Mouse (Mus musculus) forelimb bud, embryonic 11.5 days (tissue): ENCODE measurements around the gene Tesc.
A peak's percentile ranks its signal among the peaks of the same experiment; 100 is the strongest.

Experiments used
- DNase-seq: peaks from one replicate; pipeline ENCODE4 v3.0.0-alpha.2; 2012; ENCODE audit warnings: low read depth, low spot score

Gene Tesc

GRCm38 (mm10) chr5:118015669-118016068 is 11.9 kb upstream of the Tesc start:
- no peak for DNase-seq

- no peak for DNase-seq
Observed at GRCm38 (mm10) chr5:118017527-118017926, 10.0 kb upstream of the Tesc start.

GRCm38 (mm10) chr5:118019905-118020304 is 7.6 kb upstream of the Tesc start:
- DNase-seq, result no peak

GRCm38 (mm10) chr5:118023053-118023452 is 4.5 kb upstream of the Tesc start:
- DNase-seq, result no peak

GRCm38 (mm10) chr5:118025880-118026279 is 1.7 kb upstream of the Tesc start:
- DNase-seq, result no peak

GRCm38 (mm10) chr5:118026343-118026742 is 1.2 kb upstream of the Tesc start:
- DNase-seq, result no peak

- DNase-seq, result no peak
Observed at GRCm38 (mm10) chr5:118027101-118027697, 344 bp upstream of the Tesc start.

GRCm38 (mm10) chr5:118028191-118029034 is 870 bp downstream of the Tesc start:
- DNase-seq, result no peak

- no peak for DNase-seq
Observed at GRCm38 (mm10) chr5:118029035-118029408, 1.5 kb downstream of the Tesc start.

- no peak for DNase-seq
Observed at GRCm38 (mm10) chr5:118029420-118029819, 1.9 kb downstream of the Tesc start.

GRCm38 (mm10) chr5:118030022-118030675 is 2.6 kb downstream of the Tesc start:
- DNase-seq, result no peak

- no peak for DNase-seq
Observed at GRCm38 (mm10) chr5:118031059-118031458, 3.5 kb downstream of the Tesc start.

GRCm38 (mm10) chr5:118031508-118031907 is 4.0 kb downstream of the Tesc start:
- DNase-seq, result no peak

- no peak for DNase-seq
Observed at GRCm38 (mm10) chr5:118033328-118033727, 5.8 kb downstream of the Tesc start.

- no peak for DNase-seq
Observed at GRCm38 (mm10) chr5:118033740-118034139, 6.2 kb downstream of the Tesc start.

- no peak for DNase-seq
Observed at GRCm38 (mm10) chr5:118034632-118035031, 7.1 kb downstream of the Tesc start.

GRCm38 (mm10) chr5:118035786-118036185 is 8.2 kb downstream of the Tesc start:
- DNase-seq, result no peak

GRCm38 (mm10) chr5:118036888-118037797 is 9.6 kb downstream of the Tesc start:
- DNase-seq, result no peak

GRCm38 (mm10) chr5:118037798-118038484 is 10.4 kb downstream of the Tesc start:
- peak; percentile 35 for DNase-seq

GRCm38 (mm10) chr5:118039241-118039668 is 11.7 kb downstream of the Tesc start:
- no peak for DNase-seq

GRCm38 (mm10) chr5:118042599-118042998 is 15.1 kb downstream of the Tesc start:
- no peak for DNase-seq
